Mouse (Mus musculus) embryonic facial prominence, embryonic 14.5 days (tissue): ENCODE measurements at regions not wholly inside any gene's neighbourhood (a gene's known extent, or its start where the extent isn't known, plus 50 kb on each side); places are given as distances from the start of the nearest gene placed in this dataset.
A peak's percentile ranks its signal among the peaks of the same experiment; 100 is the strongest.

Experiments
- ATAC-seq: fragments of 200-750 bp; cut with Nextera tagmentation; 2 replicates; pipeline ENCODE4 v1.8.0; 2017; ENCODE audit warnings: low read depth, moderate number of reproducible peaks, moderate TSS enrichment
- DNase-seq: peaks from one replicate; pipeline ENCODE4 v3.0.0-alpha.2; 2015; ENCODE audit warnings: low spot score
- H3K27ac ChIP-seq: fragments of 300-500 bp; sonication (generic); replicated peaks from 2 replicates; pipeline ENCODE4 v1.5.1; 2014; ENCODE audit warnings: low read depth, mild to moderate bottlenecking, low read length, moderate library complexity
- H3K27me3 ChIP-seq: fragments of 300-500 bp; sonication (generic); replicated peaks from 2 replicates; pipeline ENCODE4 v1.6.1; 2014; ENCODE audit warnings: low read length; ENCODE audit not compliant: control insufficient read depth, insufficient read depth
- H3K36me3 ChIP-seq: fragments of 300-500 bp; sonication (generic); 2 replicates; pipeline ENCODE4 v1.6.1; 2014; ENCODE audit warnings: low read length, mixed read lengths; ENCODE audit not compliant: control insufficient read depth, insufficient read depth
- H3K4me1 ChIP-seq: fragments of 300-500 bp; sonication (generic); 2 replicates; pipeline ENCODE4 v1.6.1; 2014; ENCODE audit warnings: antibody characterized with exemption, low read length; ENCODE audit not compliant: control insufficient read depth, insufficient read depth
- H3K4me2 ChIP-seq: fragments of 300-500 bp; sonication (generic); 2 replicates; pipeline ENCODE4 v1.6.1; 2014; ENCODE audit warnings: low read depth, mild to moderate bottlenecking, low read length, moderate library complexity, mixed read lengths
- H3K4me3 ChIP-seq: fragments of 300-500 bp; sonication (generic); 2 replicates; pipeline ENCODE4 v1.5.1; 2014; ENCODE audit warnings: low read depth, mild to moderate bottlenecking, low read length
- H3K9ac ChIP-seq: fragments of 300-500 bp; sonication (generic); 2 replicates; pipeline ENCODE4 v1.6.1; 2014; ENCODE audit warnings: low read depth, mild to moderate bottlenecking, low read length, moderate library complexity, mixed read lengths
- H3K9me3 ChIP-seq: fragments of 300-500 bp; sonication (generic); 2 replicates; pipeline ENCODE4 v1.6.1; 2016; ENCODE audit warnings: low read length; ENCODE audit not compliant: control insufficient read depth
- WGBS: fragments of 180-500 bp; shearing (Covaris S2); extraction: QIAGEN DNeasy Blood & Tissue Kit; methylation state at CpG from one replicate; pipeline ENCODE4 v1.1.7; 2014; 5-methylcytosine and 5-hydroxymethylcytosine counted together

DNA sequence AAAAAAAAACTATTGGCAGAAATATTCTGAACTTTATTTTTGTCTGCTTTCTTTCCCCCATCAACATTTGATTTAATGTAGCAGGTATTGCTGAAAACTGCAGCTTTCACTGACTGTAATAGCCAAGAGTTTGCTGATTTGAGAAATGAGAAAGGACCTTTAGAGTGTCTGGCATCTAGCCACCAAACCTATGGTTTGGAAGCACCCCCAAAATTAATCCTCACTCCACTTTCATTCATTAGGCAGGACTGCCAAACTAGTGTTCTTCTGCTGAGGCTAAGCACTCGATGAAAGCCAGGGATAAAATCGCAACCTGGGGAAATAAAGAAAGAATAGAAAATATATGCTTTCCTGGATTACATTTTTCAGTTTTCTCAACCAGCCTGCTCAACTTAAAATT, 320.4 kb downstream of the Atp6ap1l start:
- Histone ChIP-seq H3K4me2 (no peak overlapping the region), H3K36me3 (no peaks in the 10 kb centered on the region), H3K4me3 (no peak overlapping the region), H3K27me3 (no peaks in the 10 kb centered on the region), H3K9me3 (no peaks in the 10 kb centered on the region), H3K9ac (no peak overlapping the region), H3K27ac (no peak overlapping the region), H3K4me1 (no peaks in the 10 kb centered on the region)
- DNase-seq: peak; percentile 63
- ATAC-seq: no peak
- 69% methylated on average over 2 of the region's 2 CpGs for WGBS

- no peak for DNase-seq
- 88% methylated on average over 2 of the region's 2 CpGs for WGBS
- Histone ChIP-seq H3K27me3 (no peaks in the 10 kb centered on the region), H3K4me3 (no peak overlapping the region), H3K27ac (no peak overlapping the region), H3K9me3 (no peaks in the 10 kb centered on the region), H3K9ac (no peak overlapping the region), H3K4me2 (no peak overlapping the region), H3K36me3 (no peaks in the 10 kb centered on the region), H3K4me1 (no peaks in the 10 kb centered on the region)
- no peak for ATAC-seq
Observed at GRCm38 (mm10) chr13:90575371-90575770, 329.8 kb downstream of the Atp6ap1l start.

GRCm38 (mm10) chr13:90572580-90572979, 332.6 kb downstream of the Atp6ap1l start:
- ATAC-seq: no peak
- H3K4me3 ChIP-seq: no peak overlapping the region
- H3K27ac ChIP-seq: no peak overlapping the region
- WGBS: 85% methylated on average over 2 of the region's 2 CpGs
- no peaks in the 10 kb centered on the region for H3K4me1 ChIP-seq
- H3K9ac ChIP-seq: no peak overlapping the region
- no peak overlapping the region for H3K4me2 ChIP-seq
- H3K27me3 ChIP-seq: no peaks in the 10 kb centered on the region
- DNase-seq: no peak
- no peaks in the 10 kb centered on the region for H3K36me3 ChIP-seq
- H3K9me3 ChIP-seq: no peaks in the 10 kb centered on the region

DNA sequence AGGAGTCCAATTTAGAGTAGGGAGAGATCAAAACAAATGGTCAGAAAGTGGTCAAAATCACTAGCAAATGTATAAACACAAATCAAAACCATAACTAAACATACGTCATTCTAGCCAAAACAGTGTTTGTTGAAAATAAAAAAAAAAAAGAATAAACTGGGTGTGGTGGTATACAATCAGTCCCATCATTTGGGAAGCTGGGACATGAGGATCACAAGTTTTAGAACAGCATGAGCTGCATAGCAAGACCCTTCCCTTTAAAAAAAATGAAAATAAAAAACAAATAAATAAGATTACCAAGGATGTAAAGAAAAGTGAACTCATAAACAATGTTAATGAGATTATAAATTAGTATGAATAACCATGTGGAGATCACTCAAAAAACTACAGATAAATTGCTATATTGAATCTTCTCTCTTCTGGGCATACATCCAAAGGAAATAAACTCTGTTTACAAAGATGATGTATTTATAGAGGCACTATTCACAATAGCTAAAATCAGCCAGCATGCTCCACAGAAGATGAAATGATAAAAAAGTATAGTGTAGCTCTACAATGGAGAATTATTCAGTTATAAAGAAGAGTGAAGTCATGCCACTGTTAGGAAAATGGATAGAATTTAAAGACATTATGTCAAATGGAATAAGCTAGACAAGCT, 341.8 kb downstream of the Atp6ap1l start:
- 75% methylated on average over 1 of the region's 1 CpGs for WGBS
- Histone ChIP-seq H3K36me3 (no peaks in the 10 kb centered on the region), H3K4me3 (no peak overlapping the region), H3K9ac (no peak overlapping the region), H3K9me3 (no peaks in the 10 kb centered on the region), H3K4me2 (no peak overlapping the region), H3K27ac (no peak overlapping the region), H3K4me1 (no peaks in the 10 kb centered on the region), H3K27me3 (no peaks in the 10 kb centered on the region)
- ATAC-seq: no peak
- peak; percentile 57 for DNase-seq

DNA sequence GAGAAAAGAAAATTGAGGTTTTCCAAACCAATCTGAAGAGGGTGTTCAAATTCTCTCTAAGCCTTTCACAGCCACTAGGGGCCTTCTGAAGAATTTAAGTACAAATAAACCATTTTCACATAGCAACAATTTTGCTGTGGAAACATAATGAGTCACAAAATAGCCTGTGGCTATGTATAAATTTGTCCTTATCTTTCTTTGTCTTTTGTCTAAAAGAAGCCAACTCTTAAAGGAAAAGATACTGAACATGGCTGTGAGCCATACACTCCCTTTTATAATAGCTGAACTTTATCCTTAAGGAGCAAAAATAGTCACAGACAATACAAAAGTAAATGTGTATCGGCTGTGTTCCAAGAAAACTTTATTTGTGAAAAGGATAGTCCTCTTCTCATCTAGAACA, 345.1 kb downstream of the Atp6ap1l start:
- Histone ChIP-seq H3K27me3 (no peaks in the 10 kb centered on the region), H3K4me3 (no peak overlapping the region), H3K4me1 (no peaks in the 10 kb centered on the region), H3K9me3 (no peaks in the 10 kb centered on the region), H3K4me2 (no peak overlapping the region), H3K9ac (no peak overlapping the region), H3K36me3 (no peaks in the 10 kb centered on the region), H3K27ac (no peak overlapping the region)
- peak; percentile 24 for DNase-seq
- no peak for ATAC-seq
- WGBS: 80% methylated on average over 1 of the region's 1 CpGs

DNA sequence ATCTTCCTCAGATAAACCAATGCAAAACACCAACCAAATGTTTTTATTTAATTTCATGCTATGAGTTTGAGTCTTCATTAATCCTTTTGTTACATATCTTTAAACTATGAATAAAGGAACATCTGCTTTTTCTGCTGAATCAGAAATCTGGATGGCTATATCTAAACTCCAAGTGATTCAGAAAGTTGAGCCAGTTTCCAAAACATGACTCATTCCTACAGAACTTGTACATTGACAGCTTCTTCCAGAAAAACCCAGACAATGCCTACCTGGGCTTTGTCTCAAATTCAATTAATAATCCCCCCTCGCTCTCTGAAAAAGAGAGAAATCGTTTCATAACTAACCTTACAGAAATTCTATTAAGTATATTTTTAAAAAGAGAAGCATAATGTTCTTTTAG, 345.7 kb downstream of the Atp6ap1l start:
- no peaks in the 10 kb centered on the region for H3K4me1 ChIP-seq
- H3K27me3 ChIP-seq: no peaks in the 10 kb centered on the region
- 87% methylated on average over 2 of the region's 2 CpGs for WGBS
- no peaks in the 10 kb centered on the region for H3K9me3 ChIP-seq
- ATAC-seq: no peak
- no peak overlapping the region for H3K4me2 ChIP-seq
- no peak for DNase-seq
- H3K9ac ChIP-seq: no peak overlapping the region
- H3K4me3 ChIP-seq: no peak overlapping the region
- H3K36me3 ChIP-seq: no peaks in the 10 kb centered on the region
- H3K27ac ChIP-seq: no peak overlapping the region

DNA sequence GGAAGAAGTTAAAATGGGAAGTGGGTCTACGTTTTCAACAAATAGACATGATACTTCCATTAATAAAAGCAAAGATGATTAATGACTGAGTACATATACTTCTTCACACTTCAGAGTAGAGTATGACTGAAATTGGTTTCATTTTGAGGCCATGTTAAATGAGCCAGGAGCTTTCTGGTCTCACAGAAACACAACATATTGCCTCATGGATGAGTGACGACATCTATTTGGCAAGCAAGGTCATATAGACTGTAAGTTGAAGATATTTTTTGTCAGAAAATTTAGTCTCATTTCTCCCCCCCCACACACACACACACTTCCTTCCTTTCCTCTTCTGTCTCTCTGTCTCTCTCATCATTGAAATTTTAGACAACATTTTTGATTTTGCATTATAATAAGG, 354.0 kb downstream of the Atp6ap1l start:
- H3K27ac ChIP-seq: no peak overlapping the region
- H3K9me3 ChIP-seq: no peaks in the 10 kb centered on the region
- ATAC-seq: no peak
- no peak overlapping the region for H3K4me3 ChIP-seq
- H3K36me3 ChIP-seq: no peaks in the 10 kb centered on the region
- no peak overlapping the region for H3K9ac ChIP-seq
- H3K27me3 ChIP-seq: no peaks in the 10 kb centered on the region
- H3K4me1 ChIP-seq: no peaks in the 10 kb centered on the region
- no peak for DNase-seq
- WGBS: 78% methylated on average over 2 of the region's 2 CpGs
- H3K4me2 ChIP-seq: no peak overlapping the region

DNA sequence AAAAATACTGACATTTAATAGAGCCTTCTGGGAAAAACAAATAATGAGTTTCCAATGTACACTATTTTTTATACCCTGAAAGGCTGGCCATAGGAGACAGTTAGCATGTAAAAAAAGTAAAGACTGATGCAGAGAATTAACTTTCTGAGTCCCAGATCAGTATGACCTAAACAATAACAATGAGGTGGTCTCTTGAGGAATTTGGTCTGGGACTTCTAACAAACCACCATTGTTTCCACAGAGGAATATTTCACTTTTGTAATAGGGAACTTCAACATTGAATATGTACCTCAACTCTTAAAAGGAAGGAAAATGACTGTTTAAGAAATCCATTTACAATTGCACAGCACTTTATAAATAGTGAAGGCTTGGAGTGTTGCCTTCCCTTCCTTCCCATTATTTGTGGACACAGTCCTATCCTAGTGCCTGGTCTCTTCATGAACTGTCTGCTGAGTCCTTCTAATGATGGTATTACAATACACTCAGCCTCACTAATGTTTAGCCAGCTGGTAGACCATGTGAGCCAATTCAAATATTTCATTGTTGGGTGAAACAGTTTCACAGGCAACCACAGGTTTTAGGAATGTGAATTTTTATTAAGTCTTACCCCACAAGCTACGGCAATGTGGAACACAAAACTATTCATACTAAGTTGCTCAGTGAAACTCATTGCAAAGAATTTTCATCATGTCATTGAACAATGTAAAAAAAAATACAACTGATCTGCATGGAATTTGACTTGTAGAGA, 358.7 kb downstream of the Atp6ap1l start:
- Histone ChIP-seq H3K9ac (no peak overlapping the region), H3K27ac (no peak overlapping the region), H3K9me3 (no peaks in the 10 kb centered on the region), H3K4me3 (no peak overlapping the region), H3K27me3 (no peaks in the 10 kb centered on the region), H3K4me1 (no peaks in the 10 kb centered on the region), H3K4me2 (no peak overlapping the region), H3K36me3 (no peaks in the 10 kb centered on the region)
- peak; percentile 20 for DNase-seq
- no peak for ATAC-seq
- 45% methylated on average over 1 of the region's 1 CpGs for WGBS

- no peaks in the 10 kb centered on the region for H3K9me3 ChIP-seq
- H3K36me3 ChIP-seq: no peaks in the 10 kb centered on the region
- no peak for DNase-seq
- H3K27me3 ChIP-seq: no peaks in the 10 kb centered on the region
- H3K9ac ChIP-seq: no peak overlapping the region
- H3K4me1 ChIP-seq: no peaks in the 10 kb centered on the region
- no peak overlapping the region for H3K27ac ChIP-seq
- H3K4me3 ChIP-seq: no peak overlapping the region
- ATAC-seq: no peak
- H3K4me2 ChIP-seq: no peak overlapping the region
Observed at GRCm38 (mm10) chr13:90545816-90546215, 359.3 kb downstream of the Atp6ap1l start.
